Mouse (Mus musculus) hindbrain, embryonic 14.5 days (tissue): Measurements from ENCODE around the gene Cacna1c. TPM values are rescaled to one million over a fixed set of nuclear protein-coding genes. Genes with fewer than 3 reads are reported as not detected.

Experiments used
- ATAC-seq: fragments of 200-750 bp; cut with Nextera tagmentation; 2 replicates; pipeline ENCODE4 v1.8.0; 2017; ENCODE audit warnings: moderate number of reproducible peaks, mild to moderate bottlenecking, moderate TSS enrichment, moderate library complexity; ENCODE audit not compliant: low FRiP score
- DNase-seq: peaks from one replicate; pipeline ENCODE4 v3.0.0-alpha.2; 2015; ENCODE audit warnings: low spot score
- H3K27ac ChIP-seq: fragments of 300-500 bp; sonication (generic); 2 replicates; pipeline ENCODE4 v1.5.1; 2014; ENCODE audit warnings: mild to moderate bottlenecking, moderate library complexity
- H3K27me3 ChIP-seq: fragments of 300-500 bp; sonication (generic); 2 replicates; pipeline ENCODE4 v1.6.1; 2014; ENCODE audit warnings: mild to moderate bottlenecking, low read length, mixed read lengths; ENCODE audit not compliant: control insufficient read depth, insufficient read depth
- H3K36me3 ChIP-seq: fragments of 300-500 bp; sonication (generic); replicated peaks from 2 replicates; pipeline ENCODE4 v1.6.1; 2014; ENCODE audit not compliant: control insufficient read depth, insufficient read depth
- H3K4me1 ChIP-seq: fragments of 300-500 bp; sonication (generic); replicated peaks from 2 replicates; pipeline ENCODE4 v1.6.1; 2014; ENCODE audit warnings: antibody characterized with exemption, low read length, mixed read lengths; ENCODE audit not compliant: control insufficient read depth, insufficient read depth
- H3K4me2 ChIP-seq: fragments of 300-500 bp; sonication (generic); replicated peaks from 2 replicates; pipeline ENCODE4 v1.6.1; 2014; ENCODE audit warnings: mild to moderate bottlenecking, moderate library complexity
- H3K4me3 ChIP-seq: fragments of 300-500 bp; sonication (generic); replicated peaks from 2 replicates; pipeline ENCODE4 v1.5.1; 2014; ENCODE audit warnings: mild to moderate bottlenecking, low read length
- H3K9ac ChIP-seq: fragments of 300-500 bp; sonication (generic); 2 replicates; pipeline ENCODE4 v1.6.1; 2014
- H3K9me3 ChIP-seq: fragments of 300-500 bp; sonication (generic); 2 replicates; pipeline ENCODE4 v1.6.1; 2016; ENCODE audit warnings: low read length; ENCODE audit not compliant: control insufficient read depth
- WGBS: fragments of 180-500 bp; shearing (Covaris S2); extraction: QIAGEN DNeasy Blood & Tissue Kit; methylation state at CpG from one replicate; pipeline ENCODE4 v1.1.7; 2014; 5-methylcytosine and 5-hydroxymethylcytosine counted together
- polyA plus RNA-seq: library from polyadenylated mRNA; unstranded; fragments of >200 nt; fragmentation: Nextera tagmentation; extraction: Ambion mirVana; gene quantifications from 2 replicates; pipeline ENCODE4 v1.2.1, GENCODE M21; 2014

Gene Cacna1c
- polyA plus RNA-seq, 1 experiment from 2014 or later: 10.1 TPM

- H3K4me2 ChIP-seq: no peak overlapping the region
- WGBS: 66% methylated on average over 5 of the region's 5 CpGs
- no peak for ATAC-seq
These were observed 443.2 kb downstream of the Cacna1c start for GRCm38 (mm10) chr6:118753064-118753463.

GRCm38 (mm10) chr6:118749285-118749684 lies 446.9 kb downstream of the Cacna1c start:
- Histone ChIP-seq H3K4me1 (no peaks in the 10 kb centered on the region), H3K9ac (no peak overlapping the region), H3K27ac (no peak overlapping the region), H3K4me2 (no peak overlapping the region), H3K4me3 (no peak overlapping the region), H3K9me3 (no peaks in the 10 kb centered on the region), H3K27me3 (no peaks in the 10 kb centered on the region), H3K36me3 (peaks cover 5% of the 10 kb centered on the region; the same call in 1 of the 2 replicates)
- WGBS: 87% methylated on average over 1 of the region's 1 CpGs
- ATAC-seq: no peak
- no peak for DNase-seq

More at GRCm38 (mm10) chr6:118753064-118753463, 443.2 kb downstream of the Cacna1c start:
- no peak overlapping the region for H3K4me3 ChIP-seq
- H3K4me1 ChIP-seq: no peaks in the 10 kb centered on the region
- no peaks in the 10 kb centered on the region for H3K27me3 ChIP-seq
- no peak for DNase-seq
- H3K9me3 ChIP-seq: no peaks in the 10 kb centered on the region
- peaks cover 5% of the 10 kb centered on the region; the same call in 1 of the 2 replicates for H3K36me3 ChIP-seq
- H3K9ac ChIP-seq: no peak overlapping the region
- no peak overlapping the region for H3K27ac ChIP-seq

- no peaks in the 10 kb centered on the region for H3K4me1 ChIP-seq
- ATAC-seq (no peak), DNase-seq (no peak)
- H3K27ac ChIP-seq: no peak overlapping the region
- WGBS: 84% methylated on average over 6 of the region's 6 CpGs
- H3K9me3 ChIP-seq: no peaks in the 10 kb centered on the region
- H3K27me3 ChIP-seq: no peaks in the 10 kb centered on the region
- H3K4me2 ChIP-seq: no peak overlapping the region
- no peak overlapping the region for H3K4me3 ChIP-seq
- H3K9ac ChIP-seq: no peak overlapping the region
- H3K36me3 ChIP-seq: no peaks in the 10 kb centered on the region
These were observed 453.5 kb downstream of the Cacna1c start for GRCm38 (mm10) chr6:118742701-118743100.

- ATAC-seq (no peak), DNase-seq (no peak)
- Histone ChIP-seq H3K9ac (no peak overlapping the region), H3K4me3 (no peak overlapping the region), H3K9me3 (no peaks in the 10 kb centered on the region), H3K27me3 (no peaks in the 10 kb centered on the region), H3K4me1 (no peaks in the 10 kb centered on the region), H3K4me2 (no peak overlapping the region), H3K36me3 (no peaks in the 10 kb centered on the region), H3K27ac (no peak overlapping the region)
- 96% methylated on average over 14 of the region's 14 CpGs for WGBS
These were observed 454.4 kb downstream of the Cacna1c start for GRCm38 (mm10) chr6:118741841-118742240.

GRCm38 (mm10) chr6:118739961-118740599 lies 456.1 kb downstream of the Cacna1c start:
- DNase-seq (no peak), ATAC-seq (no peak)
- Histone ChIP-seq H3K9ac (no peak overlapping the region), H3K9me3 (no peaks in the 10 kb centered on the region), H3K36me3 (no peaks in the 10 kb centered on the region), H3K4me1 (no peaks in the 10 kb centered on the region), H3K4me2 (no peak overlapping the region), H3K27me3 (no peaks in the 10 kb centered on the region), H3K4me3 (no peak overlapping the region), H3K27ac (no peak overlapping the region)
- WGBS: 80% methylated on average over 9 of the region's 9 CpGs

GRCm38 (mm10) chr6:118739344-118739743 lies 456.9 kb downstream of the Cacna1c start:
- H3K9ac ChIP-seq: no peak overlapping the region
- no peak overlapping the region for H3K4me3 ChIP-seq
- no peaks in the 10 kb centered on the region for H3K27me3 ChIP-seq
- no peaks in the 10 kb centered on the region for H3K4me1 ChIP-seq
- no peak for ATAC-seq
- H3K27ac ChIP-seq: no peak overlapping the region
- no peak overlapping the region for H3K4me2 ChIP-seq
- no peak for DNase-seq
- no peaks in the 10 kb centered on the region for H3K36me3 ChIP-seq
- 55% methylated on average over 4 of the region's 4 CpGs for WGBS
- H3K9me3 ChIP-seq: no peaks in the 10 kb centered on the region

- Histone ChIP-seq H3K4me2 (no peak overlapping the region), H3K36me3 (no peaks in the 10 kb centered on the region), H3K4me1 (no peaks in the 10 kb centered on the region), H3K9ac (no peak overlapping the region), H3K27me3 (no peaks in the 10 kb centered on the region), H3K4me3 (no peak overlapping the region), H3K9me3 (no peaks in the 10 kb centered on the region), H3K27ac (no peak overlapping the region)
- ATAC-seq: no peak
- DNase-seq: no peak
- 67% methylated on average over 3 of the region's 3 CpGs for WGBS
These were observed 457.6 kb downstream of the Cacna1c start for GRCm38 (mm10) chr6:118738656-118739055.

GRCm38 (mm10) chr6:118737078-118737477 lies 459.1 kb downstream of the Cacna1c start:
- H3K27me3 ChIP-seq: no peaks in the 10 kb centered on the region
- no peaks in the 10 kb centered on the region for H3K4me1 ChIP-seq
- WGBS: 76% methylated on average over 6 of the region's 6 CpGs
- ATAC-seq (no peak), DNase-seq (no peak)
- H3K9me3 ChIP-seq: no peaks in the 10 kb centered on the region
- no peak overlapping the region for H3K4me2 ChIP-seq
- no peaks in the 10 kb centered on the region for H3K36me3 ChIP-seq
- no peak overlapping the region for H3K9ac ChIP-seq
- no peak overlapping the region for H3K4me3 ChIP-seq
- no peak overlapping the region for H3K27ac ChIP-seq

- Histone ChIP-seq H3K4me2 (no peak overlapping the region), H3K4me3 (no peak overlapping the region), H3K4me1 (no peaks in the 10 kb centered on the region), H3K27me3 (no peaks in the 10 kb centered on the region), H3K9ac (no peak overlapping the region), H3K27ac (no peak overlapping the region), H3K36me3 (no peaks in the 10 kb centered on the region), H3K9me3 (no peaks in the 10 kb centered on the region)
- DNase-seq (no peak), ATAC-seq (no peak)
- 86% methylated on average over 7 of the region's 7 CpGs for WGBS
These were observed 459.7 kb downstream of the Cacna1c start for GRCm38 (mm10) chr6:118736491-118736890.

GRCm38 (mm10) chr6:118735145-118735544 lies 461.1 kb downstream of the Cacna1c start:
- Histone ChIP-seq H3K36me3 (peaks cover 6% of the 10 kb centered on the region; the same call in 1 of the 2 replicates), H3K27ac (no peak overlapping the region), H3K4me3 (no peak overlapping the region), H3K4me1 (no peaks in the 10 kb centered on the region), H3K9ac (no peak overlapping the region), H3K9me3 (no peaks in the 10 kb centered on the region), H3K4me2 (no peak overlapping the region), H3K27me3 (no peaks in the 10 kb centered on the region)
- DNase-seq (no peak), ATAC-seq (no peak)
- 90% methylated on average over 3 of the region's 3 CpGs for WGBS
